Mouse (Mus musculus) inflammation-experienced regulatory T-cells, adult 6 months (primary cell): ENCODE data around the gene Qtrt2. TPM values are rescaled to one million over a fixed set of nuclear protein-coding genes. Genes with fewer than 3 reads are reported as not detected.

Experiments
- ATAC-seq: one replicate; pipeline ENCODE4 v1.8.0; 2017
- polyA plus RNA-seq, 3 experiments: library from polyadenylated mRNA; unstranded; fragments of 100-300 nt; shearing (Covaris generic); gene quantifications; one replicate each; pipeline ENCODE4 v1.2.1; 2017

Qtrt2 gene
- polyA plus RNA-seq, 3 experiments from 2014 or later = 7.2 to 22.0 (median 18.6) TPM

GRCm38 (mm10) chr16:43925001-43925558 lies 1.5 kb downstream of the Qtrt2 start:
- ATAC-seq = no peak

DNA sequence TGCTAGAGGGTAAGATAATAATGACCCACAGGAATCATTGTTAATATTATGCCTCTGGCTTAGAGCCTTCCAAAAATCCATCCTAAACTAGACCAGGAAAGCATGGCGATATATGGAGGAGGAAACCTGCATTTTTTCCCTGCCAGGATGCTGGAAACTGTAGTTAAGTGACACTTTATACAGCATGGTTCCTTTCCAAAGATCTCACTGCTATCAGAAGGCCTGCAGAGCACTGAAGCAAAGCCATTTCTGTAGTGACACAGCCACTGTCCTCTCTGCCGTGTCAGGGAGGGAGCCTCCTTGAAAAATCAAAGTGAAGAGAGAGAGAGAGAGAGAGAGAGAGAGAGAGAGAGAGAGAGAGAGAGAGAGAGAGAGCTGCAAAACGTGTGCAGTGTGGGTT lies 4.0 kb downstream of the Qtrt2 start:
- ATAC-seq = no peak

DNA sequence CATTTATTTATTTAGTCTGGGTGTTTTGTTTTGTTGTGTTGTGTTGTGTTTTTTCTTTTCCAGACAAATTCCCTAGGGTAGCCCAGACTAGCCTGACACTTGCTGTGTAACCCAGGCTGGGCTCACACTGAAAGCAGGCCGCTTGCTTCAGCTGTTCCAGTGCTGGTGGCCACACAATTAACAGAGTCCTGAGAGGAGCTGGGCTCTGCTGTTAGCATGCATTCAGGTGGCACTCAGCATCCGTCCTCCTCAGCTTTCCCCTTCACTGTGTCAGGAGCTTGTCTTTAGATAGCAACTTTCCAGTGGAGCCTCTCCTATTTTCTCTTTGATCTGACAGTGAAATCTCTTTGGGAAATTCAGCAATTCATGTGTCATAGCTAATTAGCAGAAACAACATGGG lies 4.6 kb downstream of the Qtrt2 start:
- no peak for ATAC-seq

GRCm38 (mm10) chr16:43918867-43919266 lies 7.7 kb downstream of the Qtrt2 start:
- ATAC-seq = no peak

- no peak for ATAC-seq
These were observed 17.7 kb downstream of the Qtrt2 start for GRCm38 (mm10) chr16:43908881-43909280.

GRCm38 (mm10) chr16:43900571-43900970 lies 26.0 kb downstream of the Qtrt2 start:
- peak; percentile 64 for ATAC-seq

- no peak for ATAC-seq
These were observed 26.5 kb downstream of the Qtrt2 start for GRCm38 (mm10) chr16:43900138-43900537.

- ATAC-seq = no peak
These were observed 32.1 kb downstream of the Qtrt2 start for GRCm38 (mm10) chr16:43894501-43894900.

DNA sequence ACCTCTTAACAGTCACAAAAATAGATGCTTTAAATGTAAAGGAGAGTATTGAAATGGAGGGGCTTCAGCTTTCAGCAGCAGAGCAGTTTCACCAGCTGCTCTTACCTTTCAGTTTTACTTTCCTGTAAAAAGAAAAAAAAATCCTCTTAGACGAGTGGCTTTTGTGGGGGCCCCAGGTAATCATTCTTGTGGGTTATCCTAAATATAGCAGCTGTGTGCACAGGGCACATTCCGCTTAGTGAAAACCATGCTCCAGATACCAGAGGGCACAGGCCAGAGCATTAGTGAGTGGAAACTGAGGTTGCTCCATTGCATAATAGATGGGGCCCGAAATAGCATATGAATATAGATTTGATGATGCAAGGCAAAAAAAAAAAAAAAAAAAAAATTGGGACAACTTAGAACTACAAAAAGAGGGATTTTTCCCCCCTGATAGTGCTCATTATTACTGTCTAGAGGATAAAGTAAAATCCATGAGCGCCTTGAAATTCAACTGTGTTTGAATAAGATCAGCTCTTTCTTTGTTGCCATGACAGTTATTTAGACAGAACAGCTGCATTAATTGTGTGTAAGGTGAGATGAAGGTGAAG lies 35.8 kb downstream of the Qtrt2 start:
- ATAC-seq = no peak

DNA sequence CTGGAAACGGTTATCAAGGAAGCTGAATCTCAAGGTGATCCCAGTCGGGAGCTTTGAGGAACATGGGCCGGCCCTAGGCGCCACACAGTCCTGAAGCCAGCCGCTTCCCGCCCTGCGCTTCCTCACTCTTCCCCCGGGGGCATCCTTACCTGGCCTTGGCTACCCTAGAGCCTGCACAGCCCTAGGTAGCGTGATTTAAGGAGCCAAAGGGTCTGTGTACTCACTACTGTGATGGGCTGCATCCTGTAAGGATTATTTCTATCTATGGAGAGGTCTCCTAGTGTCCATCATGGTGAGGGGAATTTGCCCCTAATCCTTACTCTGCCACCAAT lies 36.6 kb downstream of the Qtrt2 start:
- ATAC-seq = peak; percentile 83

- peak; percentile 98 for ATAC-seq
These were observed 37.2 kb downstream of the Qtrt2 start, which contains the start of gene Ccdc191 for GRCm38 (mm10) chr16:43889208-43890004. TSS of gene Ccdc191 (plus strand) at chr16:43889800.

DNA sequence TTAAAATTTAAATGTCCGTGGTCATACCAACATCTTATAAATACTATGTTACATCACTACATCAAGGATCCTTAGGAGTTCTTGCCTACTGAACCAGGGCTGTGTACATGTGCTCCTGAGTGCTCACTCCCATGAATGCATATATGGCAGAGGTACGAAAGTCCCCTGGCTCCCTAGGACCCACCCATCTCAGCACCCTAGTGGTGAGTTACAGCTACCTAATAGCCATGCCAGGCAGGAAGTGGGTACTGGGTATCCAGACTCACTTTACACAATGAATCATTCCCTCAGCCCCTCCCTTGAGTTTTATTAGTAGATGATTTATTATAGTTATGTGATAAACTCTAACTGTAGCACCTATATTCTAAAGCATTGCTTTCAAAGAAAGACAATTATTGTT lies 44.3 kb downstream of the Qtrt2 start:
- no peak for ATAC-seq

GRCm38 (mm10) chr16:43881636-43882035 lies 45.0 kb downstream of the Qtrt2 start:
- no peak for ATAC-seq

GRCm38 (mm10) chr16:43879769-43880168 lies 46.8 kb downstream of the Qtrt2 start:
- no peak for ATAC-seq

DNA sequence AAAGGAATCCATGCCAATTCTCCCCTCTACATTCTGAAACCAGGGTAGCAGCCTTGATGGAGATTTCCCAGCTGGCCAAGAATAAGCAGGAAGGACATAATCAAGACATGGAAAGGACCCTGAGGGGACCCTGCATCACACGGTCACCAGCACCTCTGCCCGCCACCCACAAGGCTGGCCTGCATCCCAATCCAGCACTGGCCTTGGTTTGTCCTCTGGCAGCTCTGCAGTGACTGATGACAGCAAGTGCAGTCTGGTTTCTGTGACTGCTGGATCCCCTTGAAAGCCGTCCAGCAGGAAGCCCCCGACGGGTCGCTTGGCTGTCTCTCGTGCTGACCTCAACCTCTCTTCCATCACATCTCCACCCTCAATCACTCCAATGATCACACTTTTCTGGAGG lies 55.2 kb downstream of the Qtrt2 start:
- ATAC-seq = no peak

GRCm38 (mm10) chr16:43869805-43870204 lies 56.8 kb downstream of the Qtrt2 start:
- ATAC-seq = no peak

DNA sequence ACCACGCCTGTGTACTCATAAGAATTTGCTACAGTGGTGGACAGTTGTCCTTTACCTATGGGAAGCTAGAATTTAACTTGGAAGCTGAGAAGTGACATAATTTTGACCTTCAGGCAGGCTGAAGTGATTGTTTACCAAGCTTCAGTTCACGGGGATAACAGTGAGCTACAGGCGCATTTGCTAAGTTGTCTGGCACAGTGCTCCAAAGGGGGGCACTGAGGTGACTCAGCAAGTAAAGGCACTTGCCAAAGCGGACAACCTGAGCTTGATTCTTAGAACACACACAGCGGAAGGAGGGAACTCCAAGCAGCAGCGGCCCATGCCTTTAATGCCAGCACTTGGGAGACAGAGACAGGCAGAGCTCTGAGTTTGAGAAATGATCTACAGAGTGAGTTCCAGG lies 66.0 kb downstream of the Qtrt2 start:
- no peak for ATAC-seq

DNA sequence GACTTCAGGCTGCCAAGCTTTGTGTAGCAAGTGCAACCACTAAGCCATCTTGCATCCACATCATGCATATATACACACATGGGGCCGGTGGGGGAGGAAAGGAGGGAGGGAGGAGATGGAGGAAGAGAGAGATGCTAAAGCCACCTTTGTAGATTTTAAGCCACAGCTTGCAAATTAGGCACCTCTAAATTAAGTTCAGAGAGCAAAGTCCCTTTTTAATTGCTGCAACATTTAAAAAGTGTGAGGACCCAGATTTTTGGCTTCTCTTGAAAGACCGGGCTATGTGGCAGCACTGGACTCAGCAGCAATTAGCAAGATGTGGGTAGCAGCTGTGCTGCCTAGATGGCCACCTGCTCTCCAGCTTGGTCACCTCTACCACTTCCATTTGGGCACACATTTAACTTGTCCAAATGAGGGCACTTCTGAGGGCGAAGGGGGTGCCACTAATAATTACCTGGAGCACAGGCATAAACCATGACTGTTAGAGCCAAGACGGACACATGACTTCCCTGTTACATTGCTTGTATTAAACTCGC lies 67.6 kb downstream of the Qtrt2 start:
- no peak for ATAC-seq

GRCm38 (mm10) chr16:43849839-43850238 lies 76.8 kb downstream of the Qtrt2 start:
- no peak for ATAC-seq

DNA sequence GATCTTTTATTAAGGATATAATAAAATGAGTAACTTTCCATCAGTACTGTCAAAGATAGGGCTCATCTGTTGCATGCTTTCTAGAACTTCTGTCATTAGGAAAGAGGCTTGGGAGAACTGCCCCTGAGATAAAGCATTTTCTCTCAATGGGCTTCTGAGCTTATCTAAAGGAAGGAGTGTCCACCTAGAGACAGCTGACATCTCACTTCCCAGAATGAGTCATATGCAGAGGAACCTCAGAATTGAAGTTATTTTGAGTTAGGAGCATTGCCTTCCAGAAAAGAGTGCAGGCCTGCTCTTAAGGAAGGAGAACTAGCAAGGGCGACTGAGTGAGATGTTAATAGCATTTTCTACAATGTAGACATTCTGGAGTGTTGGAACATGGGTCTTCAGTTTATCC lies 85.4 kb downstream of the Qtrt2 start:
- ATAC-seq = no peak

DNA sequence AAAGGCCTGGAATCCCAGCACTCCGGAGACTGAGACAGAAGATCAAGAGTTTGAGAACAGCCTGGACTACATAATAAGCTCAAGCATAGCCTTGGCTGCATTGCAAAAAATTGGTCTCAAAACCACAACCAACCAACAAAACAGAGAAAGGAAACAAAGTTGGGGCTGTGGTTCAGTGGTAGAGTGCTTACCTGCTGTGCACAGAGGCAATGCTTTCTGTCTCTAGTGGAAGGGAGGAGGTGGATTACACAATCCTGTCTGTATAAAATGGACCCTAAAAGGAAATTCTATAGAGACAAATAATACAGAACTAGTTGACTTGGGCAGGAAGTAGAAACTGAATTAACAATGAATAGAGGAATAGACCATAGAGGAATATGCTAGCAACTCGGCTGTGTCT lies 94.7 kb downstream of the Qtrt2 start:
- ATAC-seq = no peak

DNA sequence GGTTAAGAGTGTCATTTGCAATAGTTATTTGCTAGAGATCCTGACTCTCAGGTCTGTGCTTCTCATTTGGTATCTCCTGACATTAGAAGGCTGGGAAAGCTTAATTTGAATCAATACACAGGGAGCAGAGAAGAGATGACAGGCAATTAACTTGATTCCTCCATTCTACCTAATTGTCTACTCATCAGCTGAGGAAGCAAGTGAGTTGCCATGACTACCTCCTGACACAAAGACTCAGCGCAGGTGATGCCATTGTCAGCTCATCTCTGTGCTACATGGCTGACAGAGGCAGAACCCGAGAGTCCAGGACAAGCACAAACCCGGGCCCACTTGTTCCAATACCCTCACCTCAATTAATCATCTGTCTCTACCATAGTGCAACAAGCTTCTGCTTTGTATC lies 99.1 kb downstream of the Qtrt2 start:
- ATAC-seq = no peak

DNA sequence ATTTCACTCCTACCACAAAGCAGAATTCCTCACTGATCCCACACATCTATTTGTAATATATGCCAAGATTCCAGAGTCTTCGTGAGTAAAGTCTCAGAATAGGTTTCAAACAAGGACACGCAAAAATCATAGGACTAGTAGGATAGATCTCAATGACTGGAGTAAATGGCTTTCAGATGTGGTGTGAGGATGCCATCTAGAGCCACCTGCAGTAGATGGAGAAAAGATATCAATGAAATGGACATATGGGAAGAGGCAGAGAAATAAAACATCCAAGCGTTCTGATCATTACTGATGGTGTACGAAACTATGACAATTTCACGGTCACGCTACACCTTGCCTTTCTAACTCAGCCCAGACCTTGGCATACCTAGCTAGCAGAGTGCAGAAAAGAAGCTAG lies 108.2 kb downstream of the Qtrt2 start:
- no peak for ATAC-seq

DNA sequence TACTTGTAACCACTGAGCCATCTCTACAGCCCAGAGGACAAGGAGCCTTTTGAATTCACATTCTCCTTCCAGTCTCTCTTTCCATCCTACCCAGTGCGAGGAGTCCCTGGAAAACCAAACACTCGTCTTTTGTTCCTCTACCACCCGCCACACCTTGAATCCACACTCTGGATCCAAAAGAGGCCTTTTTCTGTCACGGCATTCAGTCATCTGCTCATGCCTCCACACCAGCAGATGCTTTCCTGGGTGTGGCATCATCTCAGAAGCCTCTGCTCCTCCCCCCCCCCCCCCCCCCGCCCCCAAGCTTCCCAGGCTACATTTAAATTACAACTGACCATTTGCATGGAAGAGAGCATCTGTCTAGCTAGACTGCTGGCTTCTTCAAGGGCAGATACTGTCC lies 110.3 kb downstream of the Qtrt2 start:
- ATAC-seq = no peak
